Mouse (Mus musculus) intestine, embryonic 15.5 days (tissue): ENCODE data around the gene Cacng3. TPM values are rescaled to one million over a fixed set of nuclear protein-coding genes. Genes with fewer than 3 reads are reported as not detected.

Experiments
- ATAC-seq: fragments of 200-750 bp; cut with Nextera tagmentation; 2 replicates; pipeline ENCODE4 v1.8.0; 2017; ENCODE audit warnings: moderate TSS enrichment, moderate library complexity
- H3K27ac ChIP-seq: fragments of 300-500 bp; sonication (generic); 2 replicates; pipeline ENCODE4 v1.5.1; 2015; ENCODE audit warnings: mild to moderate bottlenecking, inconsistent platforms
- H3K27me3 ChIP-seq: fragments of 300-500 bp; sonication (generic); replicated peaks from 2 replicates; pipeline ENCODE4 v1.6.1; 2015; ENCODE audit warnings: inconsistent platforms
- H3K36me3 ChIP-seq: fragments of 300-500 bp; sonication (generic); 2 replicates; pipeline ENCODE4 v1.6.1; 2015; ENCODE audit warnings: inconsistent platforms
- H3K4me1 ChIP-seq: fragments of 300-500 bp; sonication (generic); replicated peaks from 2 replicates; pipeline ENCODE4 v1.6.1; 2015; ENCODE audit warnings: inconsistent platforms
- H3K4me2 ChIP-seq: fragments of 300-500 bp; sonication (generic); replicated peaks from 2 replicates; pipeline ENCODE4 v1.6.1; 2015; ENCODE audit warnings: mild to moderate bottlenecking, inconsistent platforms
- H3K4me3 ChIP-seq: fragments of 300-500 bp; sonication (generic); replicated peaks from 2 replicates; pipeline ENCODE4 v1.5.1; 2015; ENCODE audit warnings: inconsistent platforms
- H3K9ac ChIP-seq: fragments of 300-500 bp; sonication (generic); 2 replicates; pipeline ENCODE4 v1.6.1; 2015; ENCODE audit warnings: inconsistent platforms
- H3K9me3 ChIP-seq: fragments of 300-500 bp; sonication (generic); 2 replicates; pipeline ENCODE4 v1.6.1; 2016; ENCODE audit warnings: inconsistent platforms
- WGBS: fragments of 180-500 bp; shearing (Covaris S2); methylation state at CpG from one replicate; pipeline ENCODE4 v1.1.7; 2015; 5-methylcytosine and 5-hydroxymethylcytosine counted together
- polyA plus RNA-seq: library from polyadenylated mRNA; unstranded; fragments of >200 nt; fragmentation: Nextera tagmentation; extraction: Ambion mirVana; gene quantifications from 2 replicates; pipeline ENCODE4 v1.2.1, GENCODE M21; 2015

Gene Cacng3
- polyA plus RNA-seq, 1 experiment from 2014 or later = 0.45 TPM

GRCm38 (mm10) chr7:122800821-122801220, 130.5 kb downstream of the Cacng3 start:
- no peak overlapping the region for H3K27ac ChIP-seq
- H3K4me1 ChIP-seq = no peaks in the 10 kb centered on the region; the same call in 1 of the 2 replicates
- 69% methylated on average over 2 of the region's 2 CpGs for WGBS
- no peaks in the 10 kb centered on the region for H3K9me3 ChIP-seq
- no peak overlapping the region for H3K4me2 ChIP-seq
- H3K36me3 ChIP-seq = no peaks in the 10 kb centered on the region
- ATAC-seq = no peak
- no peak overlapping the region for H3K9ac ChIP-seq
- H3K27me3 ChIP-seq = no peaks in the 10 kb centered on the region
- no peak overlapping the region for H3K4me3 ChIP-seq

- Histone ChIP-seq H3K27me3 (no peaks in the 10 kb centered on the region), H3K9me3 (no peaks in the 10 kb centered on the region), H3K36me3 (no peaks in the 10 kb centered on the region), H3K4me1 (no peaks in the 10 kb centered on the region; the same call in 1 of the 2 replicates), H3K9ac (no peak overlapping the region), H3K4me2 (0 out of 2 replicates have a peak overlapping the region, but pooled peaks have one; percentile 4), H3K27ac (0 out of 2 replicates have a peak overlapping the region, but pooled peaks have one; percentile 9), H3K4me3 (no peak overlapping the region)
- peak; percentile 71 for ATAC-seq
- WGBS = 39% methylated on average over 9 of the region's 9 CpGs
Measured at GRCm38 (mm10) chr7:122803839-122804496, 133.7 kb downstream of the Cacng3 start.

- no peak overlapping the region for H3K4me2 ChIP-seq
- H3K36me3 ChIP-seq = no peaks in the 10 kb centered on the region
- ATAC-seq = no peak
- no peaks in the 10 kb centered on the region; the same call in 1 of the 2 replicates for H3K4me1 ChIP-seq
- H3K4me3 ChIP-seq = no peak overlapping the region
- WGBS = 49% methylated on average over 5 of the region's 5 CpGs
- H3K27ac ChIP-seq = no peak overlapping the region
- H3K9ac ChIP-seq = no peak overlapping the region
- no peaks in the 10 kb centered on the region for H3K9me3 ChIP-seq
- H3K27me3 ChIP-seq = no peaks in the 10 kb centered on the region
Measured at GRCm38 (mm10) chr7:122806531-122806930, 136.2 kb downstream of the Cacng3 start.

- H3K9ac ChIP-seq = no peak overlapping the region
- no peaks in the 10 kb centered on the region for H3K36me3 ChIP-seq
- no peaks in the 10 kb centered on the region for H3K9me3 ChIP-seq
- 45% methylated on average over 1 of the region's 1 CpGs for WGBS
- no peaks in the 10 kb centered on the region for H3K4me1 ChIP-seq
- no peak overlapping the region for H3K4me3 ChIP-seq
- no peak for ATAC-seq
- no peak overlapping the region for H3K27ac ChIP-seq
- H3K27me3 ChIP-seq = no peaks in the 10 kb centered on the region
- no peak overlapping the region for H3K4me2 ChIP-seq
Measured at GRCm38 (mm10) chr7:122813724-122814123, 143.4 kb downstream of the Cacng3 start.

GRCm38 (mm10) chr7:122817565-122817964, 147.3 kb downstream of the Cacng3 start:
- Histone ChIP-seq H3K9me3 (no peaks in the 10 kb centered on the region), H3K9ac (no peak overlapping the region), H3K27me3 (no peaks in the 10 kb centered on the region), H3K4me2 (no peak overlapping the region), H3K4me3 (no peak overlapping the region), H3K36me3 (no peaks in the 10 kb centered on the region), H3K27ac (no peak overlapping the region), H3K4me1 (no peaks in the 10 kb centered on the region)
- WGBS = 84% methylated on average over 7 of the region's 7 CpGs
- ATAC-seq = no peak
